Mouse (Mus musculus) bone marrow macrophage, adult 2 months (primary cell): ENCODE data around the gene Acer2. TPM values are rescaled to one million over a fixed set of nuclear protein-coding genes. Genes with fewer than 3 reads are reported as not detected.

Experiments
- H3K27ac ChIP-seq: 2 replicates; pipeline ENCODE4 v1.5.1; 2012; ENCODE audit warnings: low read depth, low read length; ENCODE audit not compliant: insufficient read depth
- H3K4me1 ChIP-seq: 2 replicates; pipeline ENCODE4 v1.6.1; 2012; ENCODE audit warnings: low read length; ENCODE audit not compliant: control insufficient read depth, insufficient read depth
- H3K4me3 ChIP-seq: 2 replicates; pipeline ENCODE4 v1.5.1; 2012; ENCODE audit warnings: mild to moderate bottlenecking, low read length, moderate library complexity; ENCODE audit not compliant: insufficient read depth
- CTCF ChIP-seq: IDR thresholded peaks from 2 replicates; pipeline ENCODE4 v1.5.1; 2012; ENCODE audit warnings: low read depth, mild to moderate bottlenecking, low read length, moderate library complexity
- POLR2A ChIP-seq: IDR thresholded peaks from 2 replicates; pipeline ENCODE4 v1.6.1; 2012; ENCODE audit warnings: mild to moderate bottlenecking, low read depth, low read length, borderline replicate concordance
- polyA plus RNA-seq: library from polyadenylated mRNA; stranded (reverse); fragments of >200 nt; gene quantifications from 2 replicates; pipeline ENCODE4 v1.2.4, GENCODE M21; 2012; ENCODE audit not compliant: missing spikeins, insufficient read depth, insufficient read length

Gene Acer2
- polyA plus RNA-seq, 1 experiment = 0.72 TPM

- H3K27ac ChIP-seq = no peak overlapping the region
- 0 out of 2 replicates have a peak, but pooled peaks cover 2% of the 10 kb centered on the region for H3K4me1 ChIP-seq
- TF ChIP-seq CTCF (no peak), POLR2A (no peak)
- H3K4me3 ChIP-seq = no peak overlapping the region
Measured at GRCm38 (mm10) chr4:86942656-86943055, 68.5 kb downstream of the Acer2 start.

GRCm38 (mm10) chr4:86943296-86943695 lies 69.1 kb downstream of the Acer2 start:
- Histone ChIP-seq H3K4me1 (peaks cover 6% of the 10 kb centered on the region), H3K4me3 (no peak overlapping the region), H3K27ac (no peak overlapping the region)
- TF ChIP-seq CTCF = no peak
- TF ChIP-seq POLR2A = no peak

- H3K4me3 ChIP-seq = no peak overlapping the region
- peaks cover 14% of the 10 kb centered on the region for H3K4me1 ChIP-seq
- peak overlapping the region; percentile 59 for H3K27ac ChIP-seq
- no peak for TF ChIP-seq CTCF
- TF ChIP-seq POLR2A = no peak
Measured at GRCm38 (mm10) chr4:86948794-86949193, 74.6 kb downstream of the Acer2 start.

GRCm38 (mm10) chr4:86953519-86953918 lies 79.3 kb downstream of the Acer2 start:
- peaks cover 6% of the 10 kb centered on the region for H3K4me1 ChIP-seq
- TF ChIP-seq POLR2A (no peak), CTCF (no peak)
- H3K27ac ChIP-seq = no peak overlapping the region
- H3K4me3 ChIP-seq = no peak overlapping the region

- no peaks in the 10 kb centered on the region for H3K4me1 ChIP-seq
- no peak for TF ChIP-seq POLR2A
- TF ChIP-seq CTCF = no peak
- no peak overlapping the region for H3K27ac ChIP-seq
- H3K4me3 ChIP-seq = no peak overlapping the region
Measured at GRCm38 (mm10) chr4:86955448-86955847, 81.3 kb downstream of the Acer2 start.

GRCm38 (mm10) chr4:86957576-86958411 lies 83.6 kb downstream of the Acer2 start:
- no peak overlapping the region for H3K4me3 ChIP-seq
- no peak overlapping the region for H3K27ac ChIP-seq
- TF ChIP-seq POLR2A = no peak
- TF ChIP-seq CTCF = peak; percentile 68
- H3K4me1 ChIP-seq = no peaks in the 10 kb centered on the region

GRCm38 (mm10) chr4:86977272-86977671 lies 103.1 kb downstream of the Acer2 start:
- Histone ChIP-seq H3K27ac (no peak overlapping the region), H3K4me1 (no peaks in the 10 kb centered on the region), H3K4me3 (no peak overlapping the region)
- TF ChIP-seq POLR2A (no peak), CTCF (no peak)

Other genes with a start within 250 kb of the Acer2 start
- 397 and 415 TPM in 2 replicates for gene Plin2, start 204.3 kb upstream of the Acer2 start, polyA plus RNA-seq
- 48.6 and 56.5 TPM in 2 replicates for gene Dennd4c, start 125.8 kb upstream of the Acer2 start, polyA plus RNA-seq
- 1,487 and 1,542 TPM in 2 replicates for gene Rps6, start 17.0 kb upstream of the Acer2 start, polyA plus RNA-seq